Mouse (Mus musculus): ENCODE measurements around the gene Tbx6.

- TF ChIP-seq EP300 (optimal IDR thresholded peaks at IDR 0.05) (no peak), CTCF (IDR thresholded peaks at IDR 0.05; ENCODE audit: low read depth) (peak; percentile 88)
Observed at GRCm38 (mm10) chr7:126832036-126832598, 50.8 kb downstream of the Tbx6 start.
